Mouse (Mus musculus) retina, postnatal 7 days (tissue): ENCODE results near the gene Ttbk2.

Experiments
- DNase-seq: peaks from one replicate; pipeline ENCODE4 v3.0.0-alpha.2; 2012; ENCODE audit warnings: low read depth, low spot score

Gene Ttbk2

GRCm38 (mm10) chr2:120748041-120748440 lies 102.4 kb downstream of the Ttbk2 start:
- DNase-seq = no peak

- DNase-seq = no peak
Measured at GRCm38 (mm10) chr2:120745496-120745895, 104.9 kb downstream of the Ttbk2 start.

- DNase-seq = peak; percentile 3
Measured at GRCm38 (mm10) chr2:120731877-120732530, 118.4 kb downstream of the Ttbk2 start.

DNA sequence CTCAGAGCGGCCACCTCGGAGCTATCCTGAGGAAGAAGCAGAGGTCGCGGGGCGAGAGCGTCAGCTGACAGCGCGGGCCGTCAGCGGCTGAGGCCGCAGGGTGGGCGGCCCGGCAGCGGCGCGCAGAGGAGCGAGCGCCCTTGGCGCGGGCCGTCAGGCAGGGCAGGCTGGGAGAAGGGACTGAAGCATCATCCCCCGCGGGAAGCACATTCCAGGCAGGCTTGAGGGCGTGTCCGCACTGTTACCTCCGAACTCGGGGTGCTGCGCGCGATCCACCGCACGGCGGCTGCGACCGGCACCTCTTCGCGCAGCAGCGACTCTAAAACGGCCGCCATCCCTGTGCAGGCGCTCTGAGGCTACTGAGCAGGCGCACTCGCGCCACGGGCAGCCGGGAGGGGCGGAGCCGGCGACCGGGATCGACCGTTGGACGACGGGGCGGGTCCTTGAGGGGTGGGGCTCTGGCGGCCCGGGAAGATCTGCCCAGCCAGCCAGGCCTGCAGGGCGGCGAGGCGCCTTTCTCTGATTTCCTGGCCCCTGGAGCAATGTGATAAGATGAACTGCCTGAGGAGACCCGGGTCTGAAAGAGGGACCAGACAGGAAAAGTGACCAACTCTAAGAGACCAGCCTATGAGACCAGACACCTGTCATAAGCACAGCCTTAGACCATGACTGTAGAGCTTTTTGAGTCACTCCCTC lies 119.1 kb downstream of the Ttbk2 start:
- DNase-seq = peak; percentile 88

GRCm38 (mm10) chr2:120730639-120731166 lies 119.7 kb downstream of the Ttbk2 start:
- DNase-seq = peak; percentile 4

DNA sequence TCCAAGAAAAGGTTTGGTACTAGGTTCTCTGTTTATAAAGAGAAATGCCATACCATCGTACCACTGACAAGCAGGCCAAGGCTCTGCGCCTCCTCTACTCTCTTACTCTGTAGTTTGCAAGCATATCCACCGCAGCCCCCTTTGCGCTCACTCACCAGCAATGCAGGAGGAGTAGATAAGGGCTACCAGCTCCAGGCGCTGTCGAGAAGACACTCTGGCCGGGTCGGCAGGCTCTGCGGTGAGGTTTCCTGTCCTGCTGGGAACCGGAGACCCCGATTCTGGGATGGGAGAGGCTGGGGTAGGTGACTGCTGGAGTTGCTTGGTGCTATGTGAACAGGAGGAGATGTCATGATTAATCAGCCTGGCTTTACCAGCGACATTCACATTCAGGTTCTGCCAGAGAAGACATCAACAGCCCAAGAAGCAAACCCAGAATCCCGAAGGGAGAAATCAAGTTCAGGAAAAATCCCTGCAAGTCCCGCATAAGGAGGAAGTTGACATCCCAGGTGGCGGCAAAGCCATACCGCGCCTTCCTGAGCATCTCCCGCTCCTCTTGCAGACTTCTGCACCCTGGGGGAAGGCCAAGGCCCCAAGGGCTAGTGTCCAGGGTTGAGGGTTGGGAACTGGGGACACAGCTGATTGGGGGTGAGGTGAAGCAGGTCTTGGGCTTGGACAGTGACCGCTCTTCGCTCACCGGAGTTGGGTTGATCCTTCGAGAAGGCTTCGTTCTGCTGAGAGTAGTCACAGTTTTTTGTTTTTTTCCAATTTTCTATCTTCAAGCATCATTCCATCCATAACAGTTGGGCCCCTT lies 120.4 kb downstream of the Ttbk2 start:
- DNase-seq = no peak

DNA sequence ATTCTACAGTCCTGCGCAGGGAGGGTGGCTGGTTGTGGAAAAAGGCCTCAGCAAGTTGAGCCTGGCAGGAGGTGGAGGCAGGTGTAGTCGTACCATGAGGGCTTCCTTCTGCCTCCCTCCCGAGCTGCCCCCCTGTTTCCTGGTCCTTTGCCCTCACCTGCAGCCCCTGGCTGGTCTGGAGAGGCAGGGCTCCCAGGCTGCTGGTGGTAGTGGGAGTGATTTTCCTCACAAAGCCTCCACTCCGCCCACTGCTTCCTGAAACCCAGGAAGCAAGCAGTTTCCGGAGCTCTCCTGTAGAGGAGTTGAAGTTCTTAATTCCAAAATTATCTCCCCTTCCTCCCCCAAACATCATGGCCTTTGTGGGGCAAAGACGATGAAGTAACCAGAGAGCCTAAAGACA lies 126.2 kb downstream of the Ttbk2 start:
- no peak for DNase-seq

DNA sequence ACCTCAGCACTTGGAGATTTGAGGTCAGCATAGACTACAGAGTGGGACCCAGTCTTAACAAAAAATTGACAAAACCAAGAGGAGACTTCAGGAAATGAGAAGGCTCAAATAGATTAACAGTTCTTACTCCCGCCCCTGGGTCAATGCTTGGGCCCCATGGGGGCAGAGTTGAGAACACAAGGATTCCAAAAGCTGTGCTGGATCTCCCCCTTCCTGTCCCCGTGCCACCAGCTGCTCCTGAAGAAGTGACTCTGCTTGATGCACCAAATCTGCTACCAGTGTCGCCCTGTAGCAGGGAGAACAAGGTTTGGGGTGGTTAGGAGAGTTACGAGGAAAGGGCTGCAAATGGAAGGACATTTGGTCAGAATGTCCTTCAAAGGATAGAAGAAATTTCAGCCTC lies 126.8 kb downstream of the Ttbk2 start:
- DNase-seq = no peak

DNA sequence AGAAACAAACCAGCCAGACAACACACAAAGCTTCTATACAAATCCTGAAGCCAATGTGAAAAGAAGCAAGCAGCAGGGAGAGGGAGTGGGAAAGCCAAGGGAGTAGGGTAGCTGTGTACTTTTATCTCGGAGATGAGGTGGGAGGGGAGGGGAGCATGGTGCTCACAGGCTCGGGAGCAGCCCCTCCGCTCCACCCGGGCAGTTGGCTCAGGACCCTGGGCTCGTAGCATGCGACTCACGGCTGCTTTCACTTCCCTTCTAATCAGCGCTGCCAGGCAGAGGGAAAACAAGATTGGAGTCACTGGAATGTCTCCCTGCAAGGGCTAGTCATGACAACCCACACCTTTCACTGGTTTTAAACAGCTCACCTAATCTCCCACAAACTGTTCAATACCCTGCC lies 127.9 kb downstream of the Ttbk2 start:
- no peak for DNase-seq

- no peak for DNase-seq
Measured at GRCm38 (mm10) chr2:120721911-120722310, 128.5 kb downstream of the Ttbk2 start.

DNA sequence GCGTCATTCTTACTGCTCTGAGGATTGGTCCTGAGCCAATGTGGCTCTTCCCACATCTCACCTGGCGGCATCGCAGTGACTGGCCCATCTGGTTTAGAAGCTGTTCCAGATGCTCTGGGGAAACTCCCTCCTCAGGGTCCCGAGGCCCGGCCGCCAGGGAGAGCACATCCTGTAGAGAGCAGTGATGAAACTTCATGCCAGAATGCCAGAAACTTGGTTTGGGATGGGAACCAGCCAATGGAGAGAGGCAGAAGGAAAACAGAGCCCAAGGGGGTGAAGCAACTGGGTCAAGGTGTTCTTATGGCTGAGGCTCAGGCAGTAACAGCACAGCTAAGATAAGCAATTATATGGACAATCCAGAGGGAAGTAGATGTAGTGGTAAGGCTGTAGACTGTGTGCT lies 129.6 kb downstream of the Ttbk2 start:
- no peak for DNase-seq

DNA sequence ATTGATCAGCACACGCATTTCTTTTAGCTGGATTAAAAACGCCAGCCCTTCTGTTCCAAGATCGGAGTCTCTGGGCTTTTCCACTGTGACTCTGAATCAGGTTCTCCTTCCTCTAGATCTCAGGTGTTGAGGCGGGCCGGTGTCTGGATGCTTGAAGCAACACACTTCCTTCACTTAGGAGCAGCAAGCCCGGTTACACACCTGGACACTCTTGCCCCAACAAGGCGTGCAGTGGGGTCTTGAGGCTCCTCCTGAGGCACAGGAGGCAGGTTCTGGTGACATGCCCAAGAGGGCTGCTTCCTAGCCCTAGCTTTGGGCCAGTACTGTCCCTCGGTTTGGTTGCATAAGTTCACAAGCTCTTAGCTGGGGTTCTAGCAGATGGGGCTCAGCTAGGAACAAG lies 131.9 kb downstream of the Ttbk2 start:
- no peak for DNase-seq

GRCm38 (mm10) chr2:120713441-120713840 lies 137.0 kb downstream of the Ttbk2 start:
- DNase-seq = no peak

DNA sequence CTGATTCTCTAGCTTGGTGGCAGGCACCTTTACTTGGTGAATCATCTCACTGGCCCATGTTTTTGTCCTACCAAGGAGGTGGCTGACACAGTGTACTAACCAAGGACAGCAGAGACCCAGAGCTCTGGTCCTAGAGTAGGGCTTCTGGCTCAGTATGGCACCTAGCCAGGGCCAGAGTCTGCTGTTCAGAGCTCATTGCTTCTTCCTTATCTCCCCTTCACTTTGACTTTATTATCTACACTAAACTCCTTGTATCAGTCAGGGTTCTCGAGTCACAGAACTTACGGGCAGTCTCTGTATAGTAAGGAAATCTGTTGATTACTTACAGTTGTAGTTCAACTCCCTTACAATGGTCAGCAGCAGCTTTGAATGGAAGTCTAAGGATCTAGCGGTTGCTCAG lies 139.5 kb downstream of the Ttbk2 start:
- no peak for DNase-seq

DNA sequence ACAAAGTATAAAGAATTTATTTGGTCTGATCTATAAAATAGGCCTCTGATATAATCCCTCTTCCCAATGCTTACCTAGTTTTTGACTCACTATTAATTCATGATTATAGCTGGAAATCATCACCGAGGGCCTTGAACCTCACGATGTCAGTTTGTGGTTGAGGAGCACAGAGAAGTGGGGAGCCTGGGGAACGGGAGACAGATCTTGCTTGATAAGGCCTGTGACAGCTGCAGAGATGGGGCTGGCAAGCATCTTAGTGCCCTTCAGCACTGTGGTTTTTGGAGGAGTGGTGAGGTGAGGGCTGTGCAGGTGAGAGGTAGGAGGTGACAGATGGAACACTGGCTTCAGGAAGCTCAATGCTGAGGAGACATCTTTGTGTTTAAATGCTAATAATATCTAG lies 140.2 kb downstream of the Ttbk2 start:
- DNase-seq = no peak

- no peak for DNase-seq
Measured at GRCm38 (mm10) chr2:120707041-120707440, 143.4 kb downstream of the Ttbk2 start.

DNA sequence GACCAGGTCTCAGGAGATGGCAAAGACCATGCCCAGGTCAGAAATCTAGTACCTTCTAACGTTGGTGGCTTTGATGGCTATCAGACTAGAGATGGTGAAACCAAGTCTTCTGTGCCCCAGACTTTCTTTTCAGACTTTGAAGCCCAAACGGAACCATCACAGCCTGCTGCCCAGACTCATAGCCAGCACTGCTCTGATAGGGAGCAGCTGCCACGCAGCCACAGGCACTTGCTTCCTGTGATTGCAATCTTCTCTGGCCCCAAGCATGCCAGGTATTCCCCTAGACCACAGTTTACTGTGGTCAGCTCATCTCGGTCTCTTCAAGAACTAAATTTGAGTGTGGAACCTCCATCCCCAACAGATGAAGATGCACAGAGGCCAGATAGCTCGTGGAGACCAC lies 147.7 kb downstream of the Ttbk2 start:
- no peak for DNase-seq

DNA sequence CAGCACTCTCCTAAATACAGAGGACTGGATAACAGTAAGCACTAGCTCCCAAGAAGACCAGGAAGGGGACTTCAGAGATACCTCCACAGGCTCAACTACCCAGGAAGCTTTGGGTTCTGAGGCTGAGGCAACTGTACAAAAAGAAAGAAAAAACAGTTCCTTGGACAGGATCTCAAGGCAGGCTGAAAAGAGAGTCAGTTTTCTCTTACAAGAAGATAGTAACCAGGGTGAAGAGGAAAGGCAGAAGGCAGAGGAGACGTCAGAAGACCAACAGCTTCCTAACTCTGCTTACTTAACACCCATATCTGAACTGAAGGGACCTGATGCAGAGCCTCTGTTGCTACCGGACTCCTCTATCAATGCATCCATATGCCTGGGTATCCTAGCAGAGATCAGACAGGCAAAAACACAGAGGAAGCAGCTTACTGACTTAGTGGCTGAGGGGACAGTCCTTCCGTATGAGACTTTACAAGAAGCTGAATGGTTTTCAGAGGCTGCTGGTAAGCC lies 150.0 kb downstream of the Ttbk2 start:
- DNase-seq = no peak

DNA sequence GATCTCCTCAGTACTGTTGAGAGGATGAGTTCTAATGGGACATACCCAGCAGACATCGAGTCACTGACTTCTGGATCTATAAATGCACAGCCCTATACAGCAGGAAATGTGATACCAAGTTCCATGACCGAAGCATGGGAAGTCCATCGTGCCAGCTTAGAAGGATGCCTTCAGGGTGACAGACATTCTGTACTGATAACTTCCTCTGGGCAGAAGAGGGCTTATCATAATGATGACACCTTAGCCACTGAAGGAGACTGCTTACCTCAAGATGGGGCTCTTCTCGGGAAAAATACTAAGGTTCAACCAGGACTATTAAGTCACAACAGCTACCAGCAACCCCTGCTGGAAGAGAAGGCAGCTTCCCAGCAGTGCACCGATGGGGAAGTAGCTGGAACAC lies 152.6 kb downstream of the Ttbk2 start:
- DNase-seq = no peak
